7 mouse cellular contexts compared by ENCODE assay signal in the genomic region with DNA sequence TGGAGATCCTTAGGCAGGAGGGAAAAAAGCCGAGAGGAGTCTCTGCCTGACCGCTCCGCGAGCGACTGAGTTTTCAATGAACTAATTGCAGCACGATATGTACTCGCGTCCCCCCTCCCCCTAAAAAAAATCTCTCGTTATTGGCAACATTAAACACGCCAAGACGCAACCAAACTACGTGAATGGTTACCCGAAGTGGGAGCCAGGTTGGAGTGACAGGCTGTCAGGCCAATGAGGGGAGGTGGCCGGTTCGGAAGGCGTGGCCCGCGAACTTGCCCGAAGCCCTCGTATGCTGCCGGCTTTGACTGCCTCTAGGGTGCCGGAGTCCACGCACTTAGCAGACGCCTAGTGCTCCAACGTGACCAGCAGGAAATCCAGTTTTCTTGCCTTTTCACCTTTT. TPM values are rescaled to one million over a fixed set of nuclear protein-coding genes. Genes with fewer than 3 reads are reported as not detected.
A peak's percentile ranks its signal among the peaks of the same experiment; 100 is the strongest.
DNase-seq lines count a peak whose midpoint lies in the region; ATAC-seq lines count a peak whose summit lies in the region.

TSS of gene Hmgn5 (minus strand) at position 122 of the 400 bp plus-strand sequence.

- no peaks in the 10 kb centered on the region for H3K27me3 ChIP-seq in intestine, embryonic 16.5 days (replicated peaks; ENCODE audit: control insufficient read depth, insufficient read depth, low read length)
- H3K27me3 ChIP-seq in midbrain, embryonic 11.5 days (ENCODE audit: control insufficient read depth, insufficient read depth, low read length) = no peaks in the 10 kb centered on the region

- intact Hi-C loops in gastrocnemius, postnatal 36 days (cut with DNase I) = loop anchor here (10.0 kb wide), 1 partner anchor 178 kb away; the partner anchor contains the start of gene Brwd3
- intact Hi-C loops in left cerebral cortex, postnatal 36 days (cut with DNase I) = loop anchor here (2.0 kb wide), 1 partner anchor 180 kb away; no protein-coding TSS in a partner anchor

- H3K4me1 ChIP-seq in intestine, embryonic 16.5 days (ENCODE audit: control insufficient read depth, insufficient read depth, low read length) = no peaks in the 10 kb centered on the region
- H3K4me1 ChIP-seq in midbrain, embryonic 11.5 days (ENCODE audit: control insufficient read depth, insufficient read depth, low read length) = no peaks in the 10 kb centered on the region

- DNase-seq in adrenal gland, adult 18-20 months (ENCODE audit: low spot score in 2 of 2) = peak; percentile 80 to 85
- DNase-seq in embryo, embryonic 11 days = peak; percentile 90
- peak; percentile 88 to 90 for DNase-seq in gastrocnemius, postnatal 36 days
- DNase-seq in left cerebral cortex, postnatal 36 days (ENCODE audit: low spot score in 2 of 2) = peak; percentile 79 to 85
- DNase-seq in midbrain, embryonic 11.5 days (ENCODE audit: low spot score, missing footprints) = peak; percentile 98
- DNase-seq in skeletal muscle tissue, adult 2 months (ENCODE audit: low read depth, low spot score) = peak; percentile 87

- H3K4me3 ChIP-seq in intestine, embryonic 16.5 days (ENCODE audit: low read length) = peak within 1 kb of the TSS; percentile 55
- peak within 1 kb of the TSS; percentile 44 for H3K4me3 ChIP-seq in midbrain, embryonic 11.5 days (ENCODE audit: low read depth, low read length)

- H3K4me2 ChIP-seq in intestine, embryonic 16.5 days (ENCODE audit: low read depth, low read length) = peak within 1 kb of the TSS; percentile 52
- H3K4me2 ChIP-seq in midbrain, embryonic 11.5 days = peak within 1 kb of the TSS; percentile 54

- no peaks in the 10 kb centered on the region for H3K36me3 ChIP-seq in intestine, embryonic 16.5 days (ENCODE audit: control insufficient read depth, insufficient read depth, low read length)
- no peaks in the 10 kb centered on the region for H3K36me3 ChIP-seq in midbrain, embryonic 11.5 days (ENCODE audit: control insufficient read depth, insufficient read depth, low read length)

- ATAC-seq in intestine, embryonic 16.5 days = peak; percentile 99
- ATAC-seq in midbrain, embryonic 11.5 days (ENCODE audit: low FRiP score) = peak; percentile 98

- H3K9ac ChIP-seq in intestine, embryonic 16.5 days (ENCODE audit: low read depth, low read length) = peak within 1 kb of the TSS; percentile 58
- H3K9ac ChIP-seq in midbrain, embryonic 11.5 days (ENCODE audit: low read length) = peak within 1 kb of the TSS; percentile 47

- H3K9me3 ChIP-seq in intestine, embryonic 16.5 days (ENCODE audit: control insufficient read depth, low read length) = no peaks in the 10 kb centered on the region
- no peaks in the 10 kb centered on the region for H3K9me3 ChIP-seq in midbrain, embryonic 11.5 days (ENCODE audit: control insufficient read depth, low read length)

- 18% methylated on average over 25 of the region's 25 CpGs for WGBS in intestine, embryonic 16.5 days
- WGBS in midbrain, embryonic 11.5 days = 21% methylated on average over 25 of the region's 25 CpGs

- H3K27ac ChIP-seq in intestine, embryonic 16.5 days (ENCODE audit: low read length) = peak within 1 kb of the TSS; percentile 78
- H3K27ac ChIP-seq in midbrain, embryonic 11.5 days (ENCODE audit: low read depth, low read length) = peak within 1 kb of the TSS; percentile 32; the same call in 1 of the 2 replicates

RNA-seq across cellular contexts. Expression of gene Hmgn5, which starts in this region (rescaled TPM):
- 10 to 100 TPM; 11.8 to 13.5 TPM for total RNA-seq in adrenal gland, adult 18-20 months (2021)
- total RNA-seq in gastrocnemius, postnatal 36 days (2021) = 1 to 10 TPM; 5.3 to 7.8 TPM
- 18.4 and 21.9 TPM in 2 replicates for polyA plus RNA-seq in intestine, embryonic 16.5 days (2015; fragmentation: Nextera tagmentation; extraction: Ambion mirVana)
- 1 to 10 TPM; 3.6 to 5.0 TPM for total RNA-seq in left cerebral cortex, postnatal 36 days (2021)
- 24.3 and 30.9 TPM in 2 replicates for polyA plus RNA-seq in midbrain, embryonic 11.5 days (2014; fragmentation: Nextera tagmentation; extraction: Ambion mirVana)

Comparison
In these comparisons a context has a peak if more than half of its experiments do, and no peak if none do; other contexts are left out.
1. Peak in every context shown above with its lines: DNase-seq, ATAC-seq, H3K4me3 ChIP-seq and H3K27ac ChIP-seq.